Mouse (Mus musculus) G1E (cell line): ENCODE measurements at regions not wholly inside any gene's neighbourhood (a gene's known extent, or its start where the extent isn't known, plus 50 kb on each side); places are given as distances from the start of the nearest gene placed in this dataset.

Experiments used
- CTCF ChIP-seq: IDR thresholded peaks from 2 replicates; pipeline ENCODE4 v1.5.1; 2012; ENCODE audit warnings: low read depth, low read length, inconsistent platforms, mixed read lengths
- GATA1 ChIP-seq: IDR thresholded peaks from 2 replicates; pipeline ENCODE4 v1.6.1; 2012; ENCODE audit warnings: borderline replicate concordance, low read length, inconsistent platforms, mixed read lengths
- GATA2 ChIP-seq: IDR thresholded peaks from 2 replicates; pipeline ENCODE4 v1.6.1; 2012; ENCODE audit warnings: low read depth, low read length, inconsistent platforms, borderline replicate concordance
- POLR2AphosphoS5 ChIP-seq: IDR thresholded peaks from 2 replicates; pipeline ENCODE4 v1.6.1; 2012; ENCODE audit warnings: low read depth, low read length, inconsistent platforms; ENCODE audit not compliant: insufficient replicate concordance
- TAL1 ChIP-seq: conservative IDR thresholded peaks from 2 replicates; pipeline ENCODE4 v1.6.1; 2012; ENCODE audit warnings: low read depth, low read length, inconsistent platforms, mixed read lengths

DNA sequence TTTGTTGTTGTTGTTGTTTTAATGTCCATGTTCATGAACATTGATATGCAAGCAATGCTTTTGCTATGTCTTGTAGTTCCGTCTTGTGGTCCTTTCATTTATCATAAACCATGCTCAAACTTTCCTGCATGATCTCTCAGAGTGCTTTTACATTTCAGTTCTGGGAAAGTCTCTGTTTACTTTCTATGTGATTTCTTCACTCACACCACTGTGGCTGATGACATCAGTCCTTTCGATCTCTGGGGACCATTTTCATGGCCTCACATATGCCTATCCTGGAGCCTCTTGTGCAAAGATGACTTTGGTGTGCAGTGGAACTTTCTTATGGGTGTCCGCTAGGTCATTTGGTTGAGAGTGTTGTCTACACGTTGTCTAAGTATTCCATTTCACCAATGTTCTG is 105.1 kb downstream of the Bcl2l11 start:
- TF ChIP-seq CTCF: no peak
- TF ChIP-seq TAL1: no peak
- no peak for TF ChIP-seq GATA1
- no peak for TF ChIP-seq GATA2
- no peak for TF ChIP-seq POLR2AphosphoS5
